Mouse (Mus musculus) hindbrain, embryonic 16.5 days (tissue): ENCODE measurements around the gene Asl. TPM values are rescaled to one million over a fixed set of nuclear protein-coding genes. Genes with fewer than 3 reads are reported as not detected.
"Not testable (repeated sequence)": the region's sequence is repeated elsewhere in the genome, so short reads cannot be mapped to it uniquely, and the experiment has no call there.

Experiments used
- ATAC-seq: fragments of 200-750 bp; cut with Nextera tagmentation; 2 replicates; pipeline ENCODE4 v1.8.0; 2017; ENCODE audit warnings: moderate TSS enrichment, moderate library complexity
- H3K27ac ChIP-seq: fragments of 300-500 bp; sonication (generic); 2 replicates; pipeline ENCODE4 v1.5.1; 2014; ENCODE audit warnings: low read depth, mild to moderate bottlenecking, control low read depth, low read length, moderate library complexity
- H3K27me3 ChIP-seq: fragments of 300-500 bp; sonication (generic); replicated peaks from 2 replicates; pipeline ENCODE4 v1.6.1; 2014; ENCODE audit warnings: low read length; ENCODE audit not compliant: control insufficient read depth, insufficient read depth
- H3K36me3 ChIP-seq: fragments of 300-500 bp; sonication (generic); 2 replicates; pipeline ENCODE4 v1.6.1; 2014; ENCODE audit warnings: mild to moderate bottlenecking, low read length, moderate library complexity, mixed read lengths; ENCODE audit not compliant: control insufficient read depth, insufficient read depth
- H3K4me1 ChIP-seq: fragments of 300-500 bp; sonication (generic); 2 replicates; pipeline ENCODE4 v1.6.1; 2014; ENCODE audit warnings: low read depth, low read length; ENCODE audit not compliant: control insufficient read depth, insufficient read depth
- H3K4me2 ChIP-seq: fragments of 300-500 bp; sonication (generic); 2 replicates; pipeline ENCODE4 v1.6.1; 2014; ENCODE audit warnings: mild to moderate bottlenecking, low read length, control low read depth, moderate library complexity
- H3K4me3 ChIP-seq: fragments of 300-500 bp; sonication (generic); 2 replicates; pipeline ENCODE4 v1.5.1; 2014; ENCODE audit warnings: mild to moderate bottlenecking, low read length, control low read depth, moderate library complexity
- H3K9ac ChIP-seq: fragments of 300-500 bp; sonication (generic); 2 replicates; pipeline ENCODE4 v1.6.1; 2014; ENCODE audit warnings: low read depth, mild to moderate bottlenecking, control low read depth, low read length, moderate library complexity
- H3K9me3 ChIP-seq: fragments of 300-500 bp; sonication (generic); 2 replicates; pipeline ENCODE4 v1.6.1; 2014; ENCODE audit warnings: mild to moderate bottlenecking, low read length, moderate library complexity; ENCODE audit not compliant: control insufficient read depth
- WGBS: fragments of 180-500 bp; shearing (Covaris S2); extraction: QIAGEN DNeasy Blood & Tissue Kit; methylation state at CpG from one replicate; pipeline ENCODE4 v1.1.7; 2014; 5-methylcytosine and 5-hydroxymethylcytosine counted together
- polyA plus RNA-seq: library from polyadenylated mRNA; unstranded; fragments of >200 nt; fragmentation: Nextera tagmentation; extraction: Ambion mirVana; gene quantifications from 2 replicates; pipeline ENCODE4 v1.2.1, GENCODE M21; 2015

The Asl gene
- polyA plus RNA-seq, 1 experiment from 2014 or later = 49.5 TPM

DNA sequence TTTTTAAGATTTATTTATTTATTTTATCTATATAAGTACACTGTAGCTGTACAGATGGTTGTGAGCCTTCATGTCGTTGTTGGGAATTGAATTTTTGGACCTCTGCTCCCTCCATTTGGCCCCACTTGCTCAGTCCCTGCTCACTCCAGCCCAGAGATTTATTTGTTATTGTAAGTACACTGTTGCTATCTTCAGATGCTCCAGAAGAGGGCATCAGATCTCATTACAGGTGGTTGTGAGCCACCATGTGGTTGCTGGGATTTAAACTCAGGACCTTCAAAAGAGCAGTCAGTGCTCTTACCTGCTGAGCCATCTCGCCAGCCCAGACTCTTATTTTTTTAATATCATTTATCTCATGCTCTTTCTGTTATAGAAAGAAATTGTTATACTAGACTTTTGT, 7.3 kb upstream of the Asl start:
- not testable (repeated sequence) for H3K9me3 ChIP-seq, H3K4me2 ChIP-seq, ATAC-seq, H3K4me1 ChIP-seq, H3K27me3 ChIP-seq, H3K27ac ChIP-seq, H3K9ac ChIP-seq, H3K4me3 ChIP-seq
- peaks cover 16% of the 10 kb centered on the region for H3K36me3 ChIP-seq
- WGBS = 63% methylated on average over 2 of the region's 2 CpGs

DNA sequence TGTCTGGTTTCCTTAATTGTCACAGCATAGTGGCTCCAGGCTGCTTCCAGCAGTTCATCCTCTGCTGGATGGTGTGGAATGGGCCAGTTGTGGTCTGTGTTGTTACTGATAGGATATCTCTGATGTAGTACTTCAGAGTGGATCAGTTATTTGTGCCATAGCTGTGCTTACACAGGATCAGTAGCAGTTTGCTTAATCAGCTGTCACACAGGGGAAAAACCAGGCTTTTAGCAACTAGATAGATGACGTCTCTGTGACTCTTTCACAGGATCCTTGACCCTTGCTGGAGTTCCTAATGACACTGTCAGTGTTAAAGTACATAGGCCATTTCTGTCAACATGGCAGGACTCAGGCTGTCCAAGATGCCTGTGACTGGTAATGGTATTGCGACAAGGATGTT, 4.8 kb upstream of the Asl start:
- H3K9me3 ChIP-seq = no peaks in the 10 kb centered on the region
- peaks cover 9% of the 10 kb centered on the region for H3K36me3 ChIP-seq
- no peak overlapping the region for H3K9ac ChIP-seq
- peaks cover 2% of the 10 kb centered on the region; the same call in 1 of the 2 replicates for H3K4me1 ChIP-seq
- WGBS = 94% methylated on average over 2 of the region's 2 CpGs
- H3K4me3 ChIP-seq = no peak overlapping the region
- no peak overlapping the region for H3K27ac ChIP-seq
- H3K4me2 ChIP-seq = no peak overlapping the region
- no peak for ATAC-seq
- no peaks in the 10 kb centered on the region for H3K27me3 ChIP-seq

DNA sequence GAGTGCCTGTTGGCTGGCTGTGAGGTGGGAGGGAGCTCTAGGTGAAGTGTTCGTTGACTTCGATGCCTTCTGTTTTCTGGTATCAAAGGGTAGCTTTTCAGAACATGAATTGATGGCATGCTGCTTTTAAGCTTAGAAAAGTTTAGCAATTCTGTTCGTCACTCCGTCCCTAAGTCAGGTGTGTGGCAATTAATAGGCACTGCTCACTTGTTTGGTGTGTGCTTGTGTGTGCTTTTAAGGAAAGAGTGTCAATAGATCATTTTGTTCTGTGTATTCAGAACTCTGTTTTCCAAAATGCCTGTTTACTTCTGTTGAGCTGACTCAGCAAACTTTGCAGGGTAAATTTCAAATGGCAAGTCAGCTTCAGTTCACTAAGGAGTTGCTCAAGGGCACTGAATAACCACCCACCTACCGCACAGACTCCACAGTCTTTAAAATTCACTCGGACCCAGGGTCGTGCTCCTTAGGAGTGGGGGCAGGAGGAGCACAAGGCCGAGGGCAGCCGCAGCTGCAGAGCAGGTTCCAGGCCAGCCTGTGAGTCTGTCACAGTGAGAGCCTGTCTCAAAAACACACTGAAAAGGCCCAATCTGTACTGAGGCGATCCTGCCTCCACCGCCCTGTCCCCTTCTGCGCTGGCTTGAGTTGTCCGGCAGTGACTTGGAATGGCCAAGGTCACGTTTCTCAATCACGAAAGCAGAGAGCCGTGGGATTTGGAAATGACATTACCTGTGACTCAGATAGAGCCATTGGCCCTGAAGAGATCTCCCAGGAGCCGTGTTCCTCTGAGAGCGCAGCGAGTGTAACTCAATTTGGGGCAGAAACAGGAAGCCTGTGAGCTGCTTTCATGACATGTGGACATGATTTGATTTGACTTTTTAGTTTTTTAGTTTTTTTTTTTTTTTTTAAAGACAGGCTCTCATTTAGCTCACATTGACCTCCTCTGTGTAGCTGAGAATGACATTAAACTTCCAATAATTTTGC, 2.7 kb upstream of the Asl start:
- no peak overlapping the region for H3K27ac ChIP-seq
- no peaks in the 10 kb centered on the region for H3K9me3 ChIP-seq
- ATAC-seq = no peak
- H3K9ac ChIP-seq = no peak overlapping the region
- peaks cover 2% of the 10 kb centered on the region; the same call in 1 of the 2 replicates for H3K4me1 ChIP-seq
- no peak overlapping the region for H3K4me3 ChIP-seq
- WGBS = 90% methylated on average over 19 of the region's 19 CpGs
- H3K4me2 ChIP-seq = no peak overlapping the region
- no peaks in the 10 kb centered on the region for H3K27me3 ChIP-seq
- peaks cover 3% of the 10 kb centered on the region; the same call in 1 of the 2 replicates for H3K36me3 ChIP-seq

DNA sequence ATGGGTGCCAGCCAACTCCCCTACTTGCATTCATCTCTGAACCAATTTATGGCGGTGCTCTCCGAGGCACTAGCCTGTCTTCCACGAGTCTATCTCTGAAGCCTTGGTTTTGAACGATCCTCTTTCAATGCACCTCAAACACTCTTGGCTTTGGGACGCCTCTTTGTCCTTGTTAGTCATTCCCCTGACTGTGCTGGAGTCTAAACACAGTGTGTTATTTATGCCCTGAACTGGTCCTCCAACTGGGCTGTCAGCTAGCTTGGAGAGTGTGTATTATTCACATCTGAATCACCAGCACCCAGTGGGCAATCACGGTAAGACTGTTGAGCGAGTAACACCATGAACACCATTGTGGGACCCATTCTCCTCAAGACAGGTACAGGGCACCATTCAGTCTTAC, 1.4 kb downstream of the Asl start:
- no peak overlapping the region for H3K4me3 ChIP-seq
- H3K4me1 ChIP-seq = peaks cover 2% of the 10 kb centered on the region; the same call in 1 of the 2 replicates
- no peaks in the 10 kb centered on the region for H3K36me3 ChIP-seq
- ATAC-seq = no peak
- H3K27ac ChIP-seq = no peak overlapping the region
- WGBS = 88% methylated on average over 7 of the region's 7 CpGs
- H3K27me3 ChIP-seq = no peaks in the 10 kb centered on the region
- no peaks in the 10 kb centered on the region for H3K9me3 ChIP-seq
- H3K9ac ChIP-seq = no peak overlapping the region
- no peak overlapping the region for H3K4me2 ChIP-seq

DNA sequence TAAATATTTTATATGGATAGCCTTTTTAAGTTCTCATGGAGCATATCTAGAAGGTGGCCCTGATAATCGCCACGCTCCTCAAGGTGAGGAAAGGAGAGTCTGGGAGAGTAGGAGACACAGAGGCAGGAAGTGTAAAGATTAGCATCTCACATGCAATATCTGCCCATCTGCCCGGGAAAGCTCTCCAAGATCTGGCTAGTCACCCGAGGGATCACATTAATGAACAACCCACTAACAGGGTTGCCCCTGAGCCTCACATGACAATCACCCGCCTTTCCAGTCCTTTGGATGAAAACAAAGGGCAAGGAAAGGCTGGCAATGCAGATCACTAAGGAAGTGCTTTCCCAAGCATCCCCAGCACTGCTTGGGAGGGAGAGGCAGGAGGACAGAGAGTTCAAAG, 1.9 kb downstream of the Asl start:
- WGBS = 74% methylated on average over 5 of the region's 5 CpGs
- no peaks in the 10 kb centered on the region for H3K27me3 ChIP-seq

DNA sequence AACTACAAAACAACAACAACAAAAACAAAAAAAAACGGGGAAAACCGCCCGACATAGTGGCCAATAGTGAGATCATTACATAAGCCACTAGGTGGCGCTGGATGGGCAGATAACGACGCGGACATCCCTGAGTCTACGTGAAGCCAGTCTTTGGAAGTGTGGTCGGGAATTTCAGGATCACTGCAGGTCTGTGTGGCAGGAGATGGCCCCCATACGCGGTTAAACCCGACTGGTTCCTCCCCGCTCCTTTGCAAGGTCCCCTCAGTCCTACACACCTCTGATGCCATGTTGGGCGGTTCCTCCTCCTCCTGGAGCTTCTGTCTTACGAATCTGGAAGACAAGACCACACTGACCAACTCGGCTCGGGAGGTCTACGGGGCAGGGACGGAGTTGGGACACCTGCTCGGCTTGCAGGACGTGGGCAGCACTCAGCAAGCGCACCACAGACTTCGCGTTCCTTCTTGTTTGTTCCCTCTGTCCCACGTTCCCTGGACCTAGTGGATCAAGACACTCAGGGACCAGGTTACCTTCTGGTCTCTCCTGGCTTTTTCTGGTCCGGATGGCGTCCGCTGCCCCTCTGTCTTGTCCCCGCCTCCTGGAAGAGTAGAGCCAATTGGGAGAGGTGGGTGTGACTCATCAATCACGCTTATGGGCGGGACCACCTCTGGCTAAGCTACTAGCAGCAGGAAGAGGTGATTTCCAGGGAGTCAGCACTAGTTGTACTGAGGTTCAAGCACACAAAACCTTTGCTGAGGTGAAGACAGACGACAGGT, 5.1 kb downstream of the Asl start:
- Histone ChIP-seq H3K4me2 (peak overlapping the region; percentile 88), H3K9ac (peak overlapping the region; percentile 66), H3K4me3 (peak overlapping the region; percentile 46), H3K27ac (peak overlapping the region; percentile 82), H3K9me3 (no peaks in the 10 kb centered on the region), H3K27me3 (no peaks in the 10 kb centered on the region), H3K36me3 (no peaks in the 10 kb centered on the region), H3K4me1 (no peaks in the 10 kb centered on the region; the same call in 1 of the 2 replicates)
- WGBS = 0% methylated on average over 32 of the region's 32 CpGs
- ATAC-seq = peak; percentile 90

More for the DNA sequence above, 1.9 kb downstream of the Asl start:
- no peak overlapping the region for H3K4me2 ChIP-seq
- H3K27ac ChIP-seq = no peak overlapping the region
- no peak overlapping the region for H3K9ac ChIP-seq
- H3K9me3 ChIP-seq = no peaks in the 10 kb centered on the region
- H3K4me1 ChIP-seq = peaks cover 2% of the 10 kb centered on the region; the same call in 1 of the 2 replicates
- H3K4me3 ChIP-seq = no peak overlapping the region
- ATAC-seq = no peak
- H3K36me3 ChIP-seq = no peaks in the 10 kb centered on the region

DNA sequence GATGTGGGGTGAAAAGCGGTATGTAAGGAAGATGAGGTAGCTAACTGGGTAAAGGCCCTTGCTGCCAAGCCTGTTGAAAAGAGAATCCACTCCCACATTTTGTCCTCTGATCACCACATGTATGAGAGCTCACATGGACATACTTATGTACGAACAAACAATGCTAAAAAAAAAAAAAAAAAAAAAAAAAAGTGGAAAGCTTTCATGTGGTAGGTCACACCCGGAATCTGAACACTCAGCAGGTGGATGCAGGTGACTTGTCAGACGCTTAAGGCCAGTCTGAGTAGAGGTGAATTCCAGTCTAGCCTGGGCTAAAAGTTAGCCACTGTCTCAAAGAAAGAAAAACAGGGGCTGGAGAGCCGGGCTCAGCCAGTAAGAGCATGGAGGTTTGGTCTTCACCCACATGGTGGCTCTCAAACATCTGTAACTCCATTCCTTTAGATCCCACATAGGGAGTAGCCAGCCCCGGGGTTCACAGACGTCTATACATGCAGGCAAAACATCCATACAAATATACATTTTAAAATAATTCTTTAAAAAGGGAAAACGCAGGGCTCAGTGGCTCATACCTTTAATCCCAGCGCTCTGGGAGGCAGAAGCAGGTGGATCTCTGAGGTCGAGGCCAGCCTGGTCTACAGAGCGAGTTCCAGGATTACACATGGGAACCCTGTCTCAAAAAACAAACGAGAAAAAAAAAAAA, 5.8 kb downstream of the Asl start:
- Histone ChIP-seq H3K4me1 (no peaks in the 10 kb centered on the region; the same call in 1 of the 2 replicates), H3K4me3 (peak overlapping the region; percentile 46), H3K4me2 (peak overlapping the region; percentile 88), H3K36me3 (peaks cover 1% of the 10 kb centered on the region; the same call in 1 of the 2 replicates), H3K9ac (peak overlapping the region; percentile 39; the same call in 1 of the 2 replicates), H3K27me3 (no peaks in the 10 kb centered on the region), H3K9me3 (no peaks in the 10 kb centered on the region), H3K27ac (no peak overlapping the region)
- WGBS = 40% methylated on average over 12 of the region's 12 CpGs
- ATAC-seq = no peak

DNA sequence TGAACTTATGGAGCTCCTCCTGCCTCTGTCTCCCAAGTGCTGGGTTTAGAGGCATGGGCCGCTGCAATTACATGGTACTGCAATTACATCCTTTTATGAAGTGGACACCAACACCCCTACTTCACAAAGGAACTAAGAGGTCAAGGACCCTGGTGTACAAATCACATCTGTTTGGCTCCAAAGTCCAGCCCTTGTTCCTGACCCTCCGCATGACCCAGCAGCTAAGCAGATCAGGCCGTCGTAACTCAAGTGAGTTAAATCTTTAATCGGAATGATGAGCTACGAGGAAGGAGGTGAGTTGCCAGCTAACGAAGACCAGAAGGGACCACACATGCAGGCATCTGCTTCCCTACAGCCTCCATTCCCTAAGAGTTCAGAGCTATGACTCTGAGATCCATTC, 6.7 kb downstream of the Asl start:
- Histone ChIP-seq H3K4me3 (no peak overlapping the region), H3K36me3 (peaks cover 4% of the 10 kb centered on the region; the same call in 1 of the 2 replicates), H3K9ac (no peak overlapping the region), H3K9me3 (no peaks in the 10 kb centered on the region), H3K27ac (no peak overlapping the region), H3K4me1 (no peaks in the 10 kb centered on the region; the same call in 1 of the 2 replicates), H3K4me2 (no peak overlapping the region), H3K27me3 (no peaks in the 10 kb centered on the region)
- WGBS = 87% methylated on average over 7 of the region's 7 CpGs
- no peak for ATAC-seq
